13 mouse cellular contexts compared by ENCODE assay signal in the genomic region with DNA sequence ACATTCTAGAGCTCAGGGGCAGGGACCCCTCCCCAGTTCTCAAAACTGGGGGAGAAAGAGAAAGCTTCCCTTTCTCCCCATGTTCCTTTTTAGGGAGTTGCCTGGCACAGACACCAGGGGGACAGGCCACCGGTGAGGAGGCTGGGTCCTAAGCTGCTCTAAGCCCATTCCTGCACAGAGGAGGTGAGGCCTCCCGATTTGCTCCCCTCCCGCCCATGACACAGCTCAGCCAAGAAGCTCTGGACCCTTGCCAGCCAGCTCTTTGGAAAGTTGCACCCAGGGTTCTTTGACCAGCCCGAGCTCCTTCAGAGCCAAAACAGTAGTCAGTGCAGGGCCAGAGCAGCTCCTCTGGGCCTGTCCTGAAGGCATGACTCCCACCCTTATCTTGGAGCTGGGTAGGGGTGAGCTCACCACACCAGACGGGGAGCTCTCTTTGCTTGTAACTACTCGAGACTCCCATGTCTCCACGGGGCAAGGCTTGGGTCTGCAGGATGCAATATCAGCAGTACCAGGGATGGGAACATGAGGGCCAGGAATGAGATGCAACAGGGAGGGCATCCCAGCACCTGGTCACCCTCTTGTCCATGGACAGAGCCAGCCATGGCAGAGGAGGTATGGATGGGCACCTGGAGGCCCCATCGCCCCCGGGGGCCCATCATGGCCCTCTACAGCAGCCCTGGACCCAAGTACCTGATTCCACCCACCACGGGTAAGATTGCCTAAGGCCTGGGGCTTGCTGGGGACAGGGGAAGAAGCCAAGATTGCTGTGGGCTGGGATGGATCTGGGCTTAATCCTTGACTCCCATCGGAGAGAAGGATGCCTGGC. TPM values are rescaled to one million over a fixed set of nuclear protein-coding genes. Genes with fewer than 3 reads are reported as not detected.
DNase-seq lines count a peak whose midpoint lies in the region; ATAC-seq lines count a peak whose summit lies in the region.
"Had no signal": no experiment of that assay in that cellular context is flagged by ENCODE, and none has a peak within 500 bp of the region (broad histone marks: within the 10 kb centered on the region; RNA-seq: fewer than 3 reads in every experiment).

A gene (plus strand): TSS at position 51 of the 826 bp plus-strand sequence.

- peak; percentile 59 for DNase-seq in embryonic facial prominence, embryonic 14.5 days (ENCODE audit: low spot score)
- no peak for DNase-seq in embryonic facial prominence, embryonic 10.5 days (ENCODE audit: low spot score)
- DNase-seq in limb, embryonic 10.5 days (ENCODE audit: low spot score): no peak
- DNase-seq in adrenal gland, adult 18-20 months (ENCODE audit: low spot score in 2 of 2): peak; percentile 56 to 67
- no peak for DNase-seq in left cerebral cortex, postnatal 25 days (ENCODE audit: low spot score in 2 of 2)
- DNase-seq: cerebellum, postnatal 25 days; thymus, postnatal 4 days had no signal

- H3K9ac ChIP-seq in embryonic facial prominence, embryonic 14.5 days (ENCODE audit: low read depth, low read length): no peak within 1 kb of the TSS
- H3K9ac ChIP-seq in limb, embryonic 12.5 days (replicated peaks): peak within 1 kb of the TSS; percentile 18; the same call in 1 of the 2 replicates
- 0 out of 2 replicates have a peak within 1 kb of the TSS, but pooled peaks have one; percentile 15 for H3K9ac ChIP-seq in limb, embryonic 15.5 days

- peak; percentile 27; the same call in 1 of the 2 replicates for ATAC-seq in embryonic facial prominence, embryonic 14.5 days (ENCODE audit: low read depth)
- no peak for ATAC-seq in limb, embryonic 12.5 days (ENCODE audit: insufficient number of reproducible peaks, insufficient read depth, low FRiP score, low TSS enrichment, low read depth)
- no peak for ATAC-seq in limb, embryonic 15.5 days (ENCODE audit: insufficient number of reproducible peaks, low FRiP score, low TSS enrichment, low read depth)
- no peak for ATAC-seq in CD4-positive, CD25-positive, alpha-beta regulatory T cell, adult 4 months

- no peak within 1 kb of the TSS for H3K27ac ChIP-seq in embryonic facial prominence, embryonic 14.5 days (replicated peaks; ENCODE audit: low read depth, low read length)
- no peak within 1 kb of the TSS for H3K27ac ChIP-seq in embryonic facial prominence, embryonic 10.5 days (replicated peaks)
- no peak within 1 kb of the TSS for H3K27ac ChIP-seq in limb, embryonic 12.5 days
- no peak within 1 kb of the TSS for H3K27ac ChIP-seq in limb, embryonic 10.5 days
- no peak within 1 kb of the TSS for H3K27ac ChIP-seq in limb, embryonic 15.5 days
- H3K27ac ChIP-seq: macrophage had no signal

- no peaks in the 10 kb centered on the region for H3K4me1 ChIP-seq in embryonic facial prominence, embryonic 14.5 days (ENCODE audit: control insufficient read depth, insufficient read depth, low read length)
- peaks cover 10% of the 10 kb centered on the region for H3K4me1 ChIP-seq in embryonic facial prominence, embryonic 10.5 days
- no peaks in the 10 kb centered on the region; the same call in 1 of the 2 replicates for H3K4me1 ChIP-seq in limb, embryonic 12.5 days (replicated peaks)
- peaks cover 9% of the 10 kb centered on the region for H3K4me1 ChIP-seq in limb, embryonic 10.5 days
- peaks cover 11% of the 10 kb centered on the region; the same call in 1 of the 2 replicates for H3K4me1 ChIP-seq in limb, embryonic 15.5 days

- intact Hi-C loops in left cerebral cortex, postnatal 25 days (cut with DNase I): no loop called here

- H3K9me3 ChIP-seq in embryonic facial prominence, embryonic 14.5 days (ENCODE audit: control insufficient read depth, low read length): no peaks in the 10 kb centered on the region
- no peaks in the 10 kb centered on the region for H3K9me3 ChIP-seq in embryonic facial prominence, embryonic 10.5 days
- H3K9me3 ChIP-seq in limb, embryonic 12.5 days: no peaks in the 10 kb centered on the region
- H3K9me3 ChIP-seq in limb, embryonic 10.5 days (replicated peaks): no peaks in the 10 kb centered on the region
- no peaks in the 10 kb centered on the region for H3K9me3 ChIP-seq in limb, embryonic 15.5 days

- H3K4me2 ChIP-seq in embryonic facial prominence, embryonic 14.5 days (ENCODE audit: low read depth, low read length): no peak within 1 kb of the TSS
- H3K4me2 ChIP-seq in limb, embryonic 12.5 days: no peak within 1 kb of the TSS
- H3K4me2 ChIP-seq in limb, embryonic 15.5 days: no peak within 1 kb of the TSS

- H3K27me3 ChIP-seq in embryonic facial prominence, embryonic 14.5 days (replicated peaks; ENCODE audit: control insufficient read depth, insufficient read depth, low read length): peaks cover 6% of the 10 kb centered on the region; the same call in 1 of the 2 replicates
- H3K27me3 ChIP-seq in embryonic facial prominence, embryonic 10.5 days (replicated peaks; ENCODE audit: low read depth, poor library complexity, severe bottlenecking): peaks cover 16% of the 10 kb centered on the region; the same call in 1 of the 2 replicates
- H3K27me3 ChIP-seq in limb, embryonic 12.5 days: peaks cover 26% of the 10 kb centered on the region
- peaks cover 14% of the 10 kb centered on the region for H3K27me3 ChIP-seq in limb, embryonic 10.5 days (ENCODE audit: low read depth, poor library complexity, severe bottlenecking)
- H3K27me3 ChIP-seq in limb, embryonic 15.5 days: peaks cover 18% of the 10 kb centered on the region

- H3K36me3 ChIP-seq in embryonic facial prominence, embryonic 14.5 days (ENCODE audit: control insufficient read depth, insufficient read depth, low read length): peaks cover 17% of the 10 kb centered on the region
- H3K36me3 ChIP-seq in embryonic facial prominence, embryonic 10.5 days (replicated peaks): peaks cover 17% of the 10 kb centered on the region
- peaks cover 18% of the 10 kb centered on the region for H3K36me3 ChIP-seq in limb, embryonic 12.5 days
- peaks cover 17% of the 10 kb centered on the region for H3K36me3 ChIP-seq in limb, embryonic 10.5 days
- H3K36me3 ChIP-seq in limb, embryonic 15.5 days: peaks cover 17% of the 10 kb centered on the region

- no peak within 1 kb of the TSS for H3K4me3 ChIP-seq in embryonic facial prominence, embryonic 14.5 days (ENCODE audit: low read depth, low read length)
- H3K4me3 ChIP-seq in embryonic facial prominence, embryonic 10.5 days: no peak within 1 kb of the TSS
- H3K4me3 ChIP-seq in limb, embryonic 12.5 days (replicated peaks): no peak within 1 kb of the TSS
- no peak within 1 kb of the TSS for H3K4me3 ChIP-seq in limb, embryonic 10.5 days
- no peak within 1 kb of the TSS for H3K4me3 ChIP-seq in limb, embryonic 15.5 days

- 59% methylated on average over 11 of the region's 11 CpGs for WGBS in embryonic facial prominence, embryonic 14.5 days
- 72% methylated on average over 11 of the region's 11 CpGs for WGBS in embryonic facial prominence, embryonic 10.5 days
- 72% methylated on average over 11 of the region's 11 CpGs for WGBS in limb, embryonic 12.5 days
- 73% methylated on average over 11 of the region's 11 CpGs for WGBS in limb, embryonic 10.5 days
- 59% methylated on average over 11 of the region's 11 CpGs for WGBS in limb, embryonic 15.5 days

RNA-seq across cellular contexts. Expression of the gene that starts here (rescaled TPM):
- not detected in 2 replicates for polyA plus RNA-seq in embryonic facial prominence, embryonic 14.5 days (2014; fragmentation: Nextera tagmentation; extraction: Ambion mirVana)
- not detected in 2 replicates for polyA plus RNA-seq in embryonic facial prominence, embryonic 10.5 days (2016; fragmentation: Nextera tagmentation; extraction: Ambion mirVana)
- polyA plus RNA-seq in limb, embryonic 12.5 days (2016; fragmentation: Nextera tagmentation; extraction: Ambion mirVana): not detected in 2 replicates
- not detected in 2 replicates for polyA plus RNA-seq in limb, embryonic 10.5 days (2016; fragmentation: Nextera tagmentation; extraction: Ambion mirVana)
- under 1 TPM; 0.26 to 0.40 TPM for total RNA-seq in adrenal gland, adult 18-20 months (2021)
- polyA plus RNA-seq in limb, embryonic 15.5 days (2015; fragmentation: Nextera tagmentation; extraction: Ambion mirVana): not detected in 2 replicates
- total RNA-seq in left cerebral cortex, postnatal 25 days (2021): not detected
- not detected for polyA plus RNA-seq in CD4-positive, CD25-positive, alpha-beta regulatory T cell, adult 4 months (2017; shearing (Covaris generic))
- total RNA-seq: gastrocnemius, adult 8-10 months; layer of hippocampus, adult 18-20 months had no signal
- polyA plus RNA-seq: macrophage had no signal

Comparison
In these comparisons a context has a peak if more than half of its experiments do, and no peak if none do; other contexts are left out.
1. Peak in DNase-seq and ATAC-seq in embryonic facial prominence, embryonic 14.5 days; RNA of the gene not detected or under 1 TPM.
2. Peak in DNase-seq in adrenal gland, adult 18-20 months; RNA of the gene not detected or under 1 TPM.